Mouse (Mus musculus) brain, adult 10 weeks (tissue): ENCODE measurements around the gene Wif1. TPM values are rescaled to one million over a fixed set of nuclear protein-coding genes. Genes with fewer than 3 reads are reported as not detected.

ENCODE experiments used
- polyA plus RNA-seq: library from polyadenylated mRNA; stranded (reverse); fragments of 350-450 nt; fragmentation: Illumina TruSeq; extraction: RNeasy Lipid Tissue Mini Kit (QIAGEN cat#74804); gene quantifications from one replicate; pipeline ENCODE4 v1.2.3, GENCODE M21; 2015; ENCODE audit warnings: low read depth, low replicate concordance

The Wif1 gene
- 2.0 TPM for polyA plus RNA-seq

DNA sequence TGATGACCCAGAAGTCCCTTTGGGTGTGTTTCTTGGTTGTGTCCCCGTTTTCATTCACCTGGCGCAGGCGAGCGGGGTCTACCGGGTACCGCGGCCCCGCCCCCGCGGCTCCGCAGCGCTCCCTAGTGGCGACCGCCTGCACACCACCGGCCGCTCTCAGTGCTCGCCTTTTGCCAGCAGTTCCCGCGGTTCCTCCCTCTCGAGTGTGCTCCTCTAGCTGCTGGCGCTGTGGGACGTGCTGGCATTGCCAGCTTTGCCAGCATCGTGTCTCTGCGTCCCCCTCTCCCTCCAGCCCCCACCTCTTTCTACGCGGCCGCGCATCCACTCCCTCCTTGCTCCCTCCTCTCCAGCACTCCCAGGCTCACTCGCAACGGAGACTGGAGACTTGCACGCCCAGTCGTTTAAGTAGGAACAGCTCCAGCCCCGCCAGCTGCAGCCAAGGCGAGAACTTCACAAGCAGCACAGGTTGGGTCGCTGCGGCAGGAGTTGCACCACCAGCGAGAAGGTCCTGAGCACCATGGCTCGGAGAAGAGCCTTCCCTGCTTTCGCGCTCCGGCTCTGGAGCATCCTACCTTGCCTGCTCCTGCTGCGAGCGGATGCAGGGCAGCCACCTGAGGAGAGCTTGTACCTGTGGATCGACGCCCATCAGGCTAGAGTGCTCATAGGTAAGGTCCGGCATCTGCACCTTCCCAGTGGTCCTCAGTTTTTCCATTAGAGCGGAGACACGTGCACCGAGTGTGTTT, at the start of gene Wif1:
Wif1 (plus strand) TSS at position 135 of the 743 bp plus-strand sequence.

Other genes starting within 250 kb of the Wif1 start
- gene Msrb3, start 134.9 kb upstream of the Wif1 start, polyA plus RNA-seq = 5.9 TPM
- gene Lemd3, start 54.6 kb upstream of the Wif1 start, polyA plus RNA-seq = 19.1 TPM